Mouse (Mus musculus) embryonic facial prominence, embryonic 12.5 days (tissue): ENCODE results near the gene Wdr26. TPM values are rescaled to one million over a fixed set of nuclear protein-coding genes. Genes with fewer than 3 reads are reported as not detected.

Experiments
- ATAC-seq: fragments of 200-750 bp; cut with Nextera tagmentation; 2 replicates; pipeline ENCODE4 v1.8.0; 2017; ENCODE audit not compliant: insufficient number of reproducible peaks, insufficient read depth, low FRiP score, low TSS enrichment
- H3K27ac ChIP-seq: fragments of 300-500 bp; sonication (generic); 2 replicates; pipeline ENCODE4 v1.5.1; 2016; ENCODE audit warnings: mild to moderate bottlenecking
- H3K27me3 ChIP-seq: fragments of 300-500 bp; sonication (generic); 2 replicates; pipeline ENCODE4 v1.6.1; 2016; ENCODE audit warnings: mild to moderate bottlenecking, moderate library complexity
- H3K36me3 ChIP-seq: fragments of 300-500 bp; sonication (generic); 2 replicates; pipeline ENCODE4 v1.6.1; 2016; ENCODE audit warnings: mild to moderate bottlenecking
- H3K4me1 ChIP-seq: fragments of 300-500 bp; sonication (generic); 2 replicates; pipeline ENCODE4 v1.6.1; 2016
- H3K4me2 ChIP-seq: fragments of 300-500 bp; sonication (generic); replicated peaks from 2 replicates; pipeline ENCODE4 v1.6.1; 2016; ENCODE audit warnings: mild to moderate bottlenecking, moderate library complexity
- H3K4me3 ChIP-seq: fragments of 300-500 bp; sonication (generic); 2 replicates; pipeline ENCODE4 v1.5.1; 2016; ENCODE audit warnings: mild to moderate bottlenecking
- H3K9ac ChIP-seq: fragments of 300-500 bp; sonication (generic); 2 replicates; pipeline ENCODE4 v1.6.1; 2016; ENCODE audit warnings: mild to moderate bottlenecking, moderate library complexity
- H3K9me3 ChIP-seq: fragments of 300-500 bp; sonication (generic); 2 replicates; pipeline ENCODE4 v1.6.1; 2016; ENCODE audit warnings: mild to moderate bottlenecking, moderate library complexity
- WGBS: fragments of 180-500 bp; shearing (Covaris S2); methylation state at CpG from one replicate; pipeline ENCODE4 v1.1.7; 2016; 5-methylcytosine and 5-hydroxymethylcytosine counted together
- polyA plus RNA-seq: library from polyadenylated mRNA; unstranded; fragments of >200 nt; fragmentation: Nextera tagmentation; extraction: Ambion mirVana; gene quantifications from 2 replicates; pipeline ENCODE4 v1.2.1, GENCODE M21; 2016

The Wdr26 gene
- 38.0 and 42.2 TPM in 2 replicates for polyA plus RNA-seq

DNA sequence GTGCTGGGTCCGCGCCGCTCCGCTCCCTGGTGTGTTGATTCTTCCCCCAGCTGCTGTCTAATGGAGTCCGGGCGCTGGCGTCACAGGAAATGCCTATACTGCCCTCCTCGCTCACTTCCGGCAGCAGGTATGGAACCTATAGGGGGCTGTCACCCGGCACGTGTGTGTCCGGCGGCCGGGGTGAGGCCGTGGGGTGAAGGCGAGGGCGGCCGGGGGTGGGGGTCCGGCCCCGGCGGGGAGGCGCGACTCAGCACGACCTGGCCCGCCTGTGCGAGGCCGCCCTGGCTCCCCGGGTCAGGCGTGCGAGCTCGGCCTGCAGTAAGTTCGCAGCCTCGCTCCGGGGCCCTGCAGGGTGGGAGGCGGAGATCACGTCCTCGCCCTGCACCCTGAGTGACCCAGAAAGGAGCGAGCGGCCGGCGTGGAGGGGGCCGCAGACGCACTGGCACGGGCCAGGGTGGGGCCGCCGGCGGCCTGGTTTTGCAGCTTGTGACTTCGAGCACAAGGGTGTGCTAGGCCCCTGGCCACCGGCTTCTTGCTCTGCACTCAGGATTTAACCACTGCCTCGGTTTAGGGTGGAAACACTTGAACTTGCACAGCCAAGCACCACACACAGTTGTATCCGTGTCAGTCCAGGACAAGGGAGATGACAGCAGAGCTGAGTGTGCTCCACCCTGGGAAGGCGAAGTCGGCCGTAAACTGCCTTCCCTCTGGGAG lies at the start of gene Wdr26:
TSS of gene Wdr26 (minus strand) at position 82 of the 714 bp plus-strand sequence.
- peak; percentile 91 for ATAC-seq
- H3K36me3 ChIP-seq, result 0 out of 2 replicates have a peak, but pooled peaks cover under 1% of the 10 kb centered on the region
- no peaks in the 10 kb centered on the region for H3K27me3 ChIP-seq
- H3K4me1 ChIP-seq, result peaks cover 18% of the 10 kb centered on the region
- H3K9ac ChIP-seq, result peak within 1 kb of the TSS; percentile 98
- peak within 1 kb of the TSS; percentile 99 for H3K4me3 ChIP-seq
- under 1% methylated on average over 51 of the region's 54 CpGs for WGBS
- no peaks in the 10 kb centered on the region for H3K9me3 ChIP-seq
- H3K27ac ChIP-seq, result peak within 1 kb of the TSS; percentile 97
- H3K4me2 ChIP-seq, result peak within 1 kb of the TSS; percentile 66

DNA sequence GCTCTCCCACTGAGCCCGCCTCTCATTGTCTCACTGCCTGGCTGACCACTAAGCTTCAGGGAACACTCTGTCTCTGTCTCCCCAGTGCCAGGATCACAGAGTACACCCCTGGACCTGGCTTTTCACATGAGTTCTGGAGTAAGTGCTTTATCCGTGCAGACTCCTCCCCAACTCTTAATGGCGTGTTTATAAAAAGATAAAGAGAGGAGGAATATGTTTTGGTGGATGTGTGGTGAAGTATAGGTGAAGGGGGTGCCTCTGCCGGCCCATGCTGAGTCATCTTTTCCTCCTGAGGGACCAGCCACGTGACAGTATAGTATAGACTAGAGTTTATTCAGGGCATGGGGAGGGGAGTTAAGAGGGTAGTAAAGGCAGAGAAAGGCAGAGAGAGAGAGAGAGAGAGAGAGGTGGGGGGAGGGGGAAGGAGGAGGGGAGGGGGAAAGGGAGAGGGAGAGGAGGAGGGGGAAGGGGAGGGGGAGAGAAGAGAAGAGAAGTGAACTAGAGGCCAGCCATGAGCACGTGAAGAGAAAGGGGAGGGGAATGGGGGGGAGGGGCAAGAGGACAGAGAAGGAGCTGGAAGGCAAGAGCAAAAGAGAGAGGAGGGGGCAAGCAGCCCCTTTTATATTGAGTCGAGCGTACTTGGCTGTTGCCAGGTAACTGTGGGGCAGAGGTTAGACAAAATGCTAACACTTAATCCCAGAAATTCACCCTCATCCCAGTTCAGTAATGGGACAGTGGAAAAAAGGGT lies 49.3 kb upstream of the Wdr26 start:
- H3K27me3 ChIP-seq, result no peaks in the 10 kb centered on the region
- H3K36me3 ChIP-seq, result no peaks in the 10 kb centered on the region
- no peak overlapping the region for H3K4me3 ChIP-seq
- ATAC-seq, result no peak
- 49% methylated on average over 8 of the region's 8 CpGs for WGBS
- H3K9ac ChIP-seq, result no peak overlapping the region
- H3K9me3 ChIP-seq, result no peaks in the 10 kb centered on the region
- H3K4me1 ChIP-seq, result peaks cover 13% of the 10 kb centered on the region
- no peak overlapping the region for H3K27ac ChIP-seq
- no peak overlapping the region for H3K4me2 ChIP-seq

DNA sequence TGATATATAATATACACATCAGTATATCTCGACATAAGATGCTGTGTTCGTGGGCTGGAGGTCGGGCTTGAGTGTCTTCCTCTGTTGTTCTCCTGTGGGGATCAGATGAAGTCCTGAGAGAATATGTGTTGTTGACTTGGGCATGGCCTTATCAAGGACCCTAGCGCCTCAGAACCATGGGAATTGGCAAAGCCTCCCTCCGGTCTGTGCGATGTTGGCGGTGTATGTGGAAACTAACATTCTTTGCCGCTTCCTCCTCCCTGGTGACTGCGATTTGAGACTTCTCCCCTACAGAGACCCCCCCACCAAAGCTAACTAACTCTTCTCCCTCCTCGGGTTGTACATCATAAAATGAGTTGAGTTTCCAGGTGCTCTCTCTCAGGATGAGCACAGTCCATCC lies 48.6 kb upstream of the Wdr26 start:
- Histone ChIP-seq H3K4me2 (no peak overlapping the region), H3K27ac (no peak overlapping the region), H3K36me3 (no peaks in the 10 kb centered on the region), H3K9me3 (no peaks in the 10 kb centered on the region), H3K27me3 (no peaks in the 10 kb centered on the region), H3K9ac (no peak overlapping the region), H3K4me1 (peaks cover 20% of the 10 kb centered on the region), H3K4me3 (no peak overlapping the region)
- ATAC-seq, result no peak
- WGBS, result 90% methylated on average over 10 of the region's 10 CpGs

DNA sequence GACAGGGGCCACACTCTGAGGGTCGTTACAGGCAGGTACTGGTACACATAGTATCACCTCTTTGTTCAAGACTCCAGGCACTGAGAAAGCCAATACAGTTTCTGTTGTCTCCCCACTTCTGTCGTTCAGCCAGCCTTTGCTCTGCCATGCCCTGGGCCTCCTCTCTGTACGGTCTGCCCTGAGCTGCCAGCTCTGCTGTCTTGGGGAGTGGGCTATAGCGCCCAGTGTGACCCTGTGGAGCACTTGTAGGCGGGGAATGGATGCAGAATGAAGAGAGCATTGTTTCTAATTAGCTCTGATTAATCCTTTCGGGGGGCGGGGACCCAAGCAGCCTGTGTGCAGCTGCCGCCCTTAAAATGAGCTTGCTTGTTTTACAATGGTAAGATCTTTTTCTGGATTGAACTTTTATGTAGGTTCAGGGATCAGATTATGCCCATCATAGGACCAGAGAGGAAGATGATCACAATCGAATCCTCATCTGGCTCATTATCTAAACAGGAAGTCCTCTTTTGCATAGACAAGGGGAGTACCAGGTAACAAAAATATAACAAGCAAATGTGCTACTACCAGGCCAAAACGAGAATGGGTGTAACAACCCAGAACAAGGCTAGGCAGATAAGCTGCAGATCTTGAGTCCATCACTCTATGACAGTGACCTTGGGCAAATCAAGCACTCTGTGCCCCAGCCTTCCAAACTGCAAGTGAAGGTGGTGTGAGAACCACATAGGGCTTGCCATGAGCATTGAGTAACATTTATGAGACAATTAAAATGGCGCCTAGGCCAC lies 48.0 kb upstream of the Wdr26 start:
- Histone ChIP-seq H3K27me3 (no peaks in the 10 kb centered on the region), H3K4me3 (no peak overlapping the region), H3K4me2 (no peak overlapping the region), H3K27ac (no peak overlapping the region), H3K9me3 (no peaks in the 10 kb centered on the region), H3K9ac (no peak overlapping the region), H3K4me1 (peaks cover 20% of the 10 kb centered on the region), H3K36me3 (no peaks in the 10 kb centered on the region)
- ATAC-seq, result no peak
- WGBS, result 54% methylated on average over 11 of the region's 11 CpGs

DNA sequence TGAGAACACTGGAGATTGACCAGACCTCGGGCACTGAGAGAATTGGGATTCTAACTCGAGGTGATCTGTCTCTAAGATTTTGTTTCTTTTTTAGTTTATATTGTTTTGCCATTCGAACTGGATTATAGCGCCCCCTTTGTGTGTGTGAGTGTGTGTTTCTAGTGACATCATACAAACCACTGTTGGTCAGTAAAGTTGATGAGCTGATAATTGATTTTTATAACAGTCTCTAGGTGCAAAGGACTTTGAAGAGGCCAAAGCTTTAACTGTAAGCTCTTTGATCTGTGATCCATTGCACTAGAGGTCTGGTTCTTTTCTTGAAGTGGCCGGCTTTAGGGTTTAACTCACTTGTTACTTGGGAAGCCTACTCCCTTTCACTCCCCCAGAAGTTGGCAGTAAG lies 47.3 kb upstream of the Wdr26 start:
- ATAC-seq, result no peak
- no peak overlapping the region for H3K4me3 ChIP-seq
- H3K4me2 ChIP-seq, result no peak overlapping the region
- 62% methylated on average over 5 of the region's 5 CpGs for WGBS
- no peak overlapping the region for H3K9ac ChIP-seq
- H3K27ac ChIP-seq, result no peak overlapping the region
- H3K36me3 ChIP-seq, result no peaks in the 10 kb centered on the region
- no peaks in the 10 kb centered on the region for H3K9me3 ChIP-seq
- H3K4me1 ChIP-seq, result peaks cover 20% of the 10 kb centered on the region
- no peaks in the 10 kb centered on the region for H3K27me3 ChIP-seq

DNA sequence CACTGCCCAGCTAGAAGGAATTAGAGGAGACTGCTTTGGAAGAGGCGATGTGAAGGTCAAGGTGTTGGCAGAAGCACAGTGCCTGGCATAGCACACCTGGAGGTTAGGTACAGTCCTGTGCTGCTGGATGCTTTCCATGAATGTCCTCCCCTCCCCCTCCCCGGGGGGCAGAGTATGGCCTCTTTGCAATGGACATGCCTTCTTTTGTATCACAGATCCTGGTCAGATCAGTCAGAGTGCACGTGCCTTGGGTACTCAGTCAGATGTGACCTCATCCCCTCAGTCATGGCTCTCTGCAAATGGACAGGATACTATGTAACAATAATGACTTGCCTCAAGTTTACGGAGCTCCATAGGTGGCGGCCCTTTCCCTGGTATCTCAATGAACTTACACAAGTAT lies 46.8 kb upstream of the Wdr26 start:
- H3K36me3 ChIP-seq, result no peaks in the 10 kb centered on the region
- 83% methylated on average over 5 of the region's 5 CpGs for WGBS
- no peak overlapping the region for H3K27ac ChIP-seq
- H3K9ac ChIP-seq, result no peak overlapping the region
- H3K27me3 ChIP-seq, result no peaks in the 10 kb centered on the region
- H3K4me1 ChIP-seq, result peaks cover 20% of the 10 kb centered on the region
- no peak overlapping the region for H3K4me2 ChIP-seq
- no peaks in the 10 kb centered on the region for H3K9me3 ChIP-seq
- ATAC-seq, result no peak
- H3K4me3 ChIP-seq, result no peak overlapping the region

DNA sequence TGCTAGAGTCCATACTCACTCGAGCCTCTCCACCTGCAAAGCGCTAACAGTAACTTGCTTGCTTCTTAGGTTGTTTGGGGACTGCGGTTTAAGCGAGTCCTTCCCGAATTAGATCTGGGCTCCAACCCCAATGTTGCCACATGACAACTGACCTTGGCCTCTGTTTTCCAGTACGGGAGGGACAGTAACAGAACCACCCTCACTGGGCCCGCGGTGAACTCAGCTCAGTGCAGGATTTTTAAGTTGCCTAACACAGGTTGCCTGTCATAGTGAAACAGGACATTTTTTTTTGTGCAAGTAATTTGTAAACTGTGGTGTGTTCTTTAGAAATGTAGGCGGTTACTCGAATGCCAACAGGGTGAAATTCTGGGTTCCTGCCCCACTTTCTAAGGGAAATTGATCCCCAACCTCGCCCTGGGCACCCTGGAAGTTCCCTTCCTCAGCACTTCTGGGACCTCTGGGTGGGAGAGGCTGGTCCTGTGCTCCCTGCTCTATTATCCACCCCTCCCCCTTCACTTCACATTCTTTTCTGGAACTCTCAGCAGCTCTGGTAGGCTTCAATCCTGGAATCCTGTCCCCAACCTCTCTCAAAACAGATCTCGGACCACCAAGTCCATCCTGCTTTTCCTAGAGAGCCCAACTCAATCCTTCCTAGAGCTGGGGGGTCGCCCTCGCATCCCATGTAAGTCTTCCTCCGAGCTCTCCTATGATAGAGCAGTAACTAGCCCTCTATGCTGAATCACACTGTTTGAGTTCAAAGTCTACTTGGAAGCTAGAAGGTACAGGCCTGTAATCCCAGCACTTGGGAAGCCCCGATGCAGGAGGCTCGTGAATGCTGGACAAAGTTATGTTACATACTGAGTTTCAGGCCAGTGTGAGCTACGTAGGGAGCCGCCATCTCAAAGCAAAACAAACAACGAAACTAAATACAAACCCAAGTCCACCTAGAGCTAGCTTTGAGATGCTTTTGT lies 46.1 kb upstream of the Wdr26 start:
- no peak overlapping the region for H3K9ac ChIP-seq
- 71% methylated on average over 20 of the region's 20 CpGs for WGBS
- no peak overlapping the region for H3K4me2 ChIP-seq
- H3K27ac ChIP-seq, result no peak overlapping the region
- H3K27me3 ChIP-seq, result no peaks in the 10 kb centered on the region
- H3K9me3 ChIP-seq, result no peaks in the 10 kb centered on the region
- peaks cover 20% of the 10 kb centered on the region for H3K4me1 ChIP-seq
- no peak for ATAC-seq
- no peaks in the 10 kb centered on the region for H3K36me3 ChIP-seq
- H3K4me3 ChIP-seq, result no peak overlapping the region

DNA sequence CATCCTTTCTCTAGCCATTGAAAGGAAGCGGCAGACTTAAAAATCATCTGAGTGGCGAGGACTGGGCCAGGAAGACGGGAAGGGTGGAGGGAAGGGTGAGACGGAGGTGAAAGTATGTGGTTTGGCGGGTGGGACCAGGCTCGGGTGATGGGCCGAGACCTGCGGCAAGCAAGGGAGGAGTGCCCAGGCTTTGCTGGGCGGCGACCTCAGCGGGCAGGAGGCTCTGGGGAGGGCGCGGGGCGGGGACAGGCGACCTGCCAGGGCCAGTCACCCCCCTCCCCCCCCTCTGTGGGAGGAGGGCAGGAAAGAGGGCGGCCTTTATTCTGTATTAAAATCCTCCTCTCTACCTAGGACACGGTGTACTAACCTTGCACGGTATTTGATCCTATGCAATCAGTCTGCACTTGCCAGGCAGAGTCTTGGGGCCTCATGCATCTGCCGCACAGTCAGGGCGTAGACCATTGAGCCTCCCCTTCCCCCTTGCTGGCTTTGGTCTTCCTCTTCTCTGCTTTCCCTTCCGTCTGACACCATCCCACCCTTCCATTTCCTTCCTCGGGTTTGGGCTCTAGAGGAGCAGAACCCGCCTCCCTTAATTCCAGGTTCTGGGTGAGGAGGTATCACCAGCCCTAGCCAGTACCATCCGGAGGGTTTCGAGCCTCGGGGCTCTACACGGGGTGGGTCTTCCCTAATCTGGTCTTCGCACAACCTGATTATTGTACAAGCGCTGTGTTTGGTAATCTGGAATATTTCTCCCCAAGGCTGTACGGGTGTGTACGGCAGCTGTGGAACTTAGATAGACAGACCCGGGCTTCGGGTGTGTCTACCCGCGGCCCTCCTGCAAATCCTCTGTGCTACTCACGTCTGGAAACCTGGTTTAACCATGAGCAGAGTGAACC lies 45.1 kb upstream of the Wdr26 start:
- peak overlapping the region; percentile 36 for H3K4me3 ChIP-seq
- peak; percentile 68 for ATAC-seq
- no peaks in the 10 kb centered on the region for H3K27me3 ChIP-seq
- H3K4me1 ChIP-seq, result peaks cover 20% of the 10 kb centered on the region
- peak overlapping the region; percentile 67 for H3K4me2 ChIP-seq
- peak overlapping the region; percentile 30; the same call in 1 of the 2 replicates for H3K27ac ChIP-seq
- H3K9ac ChIP-seq, result peak overlapping the region; percentile 46
- H3K36me3 ChIP-seq, result no peaks in the 10 kb centered on the region
- H3K9me3 ChIP-seq, result no peaks in the 10 kb centered on the region
- whole genome bisulfite sequencing, result 22% methylated on average over 29 of the region's 36 CpGs

DNA sequence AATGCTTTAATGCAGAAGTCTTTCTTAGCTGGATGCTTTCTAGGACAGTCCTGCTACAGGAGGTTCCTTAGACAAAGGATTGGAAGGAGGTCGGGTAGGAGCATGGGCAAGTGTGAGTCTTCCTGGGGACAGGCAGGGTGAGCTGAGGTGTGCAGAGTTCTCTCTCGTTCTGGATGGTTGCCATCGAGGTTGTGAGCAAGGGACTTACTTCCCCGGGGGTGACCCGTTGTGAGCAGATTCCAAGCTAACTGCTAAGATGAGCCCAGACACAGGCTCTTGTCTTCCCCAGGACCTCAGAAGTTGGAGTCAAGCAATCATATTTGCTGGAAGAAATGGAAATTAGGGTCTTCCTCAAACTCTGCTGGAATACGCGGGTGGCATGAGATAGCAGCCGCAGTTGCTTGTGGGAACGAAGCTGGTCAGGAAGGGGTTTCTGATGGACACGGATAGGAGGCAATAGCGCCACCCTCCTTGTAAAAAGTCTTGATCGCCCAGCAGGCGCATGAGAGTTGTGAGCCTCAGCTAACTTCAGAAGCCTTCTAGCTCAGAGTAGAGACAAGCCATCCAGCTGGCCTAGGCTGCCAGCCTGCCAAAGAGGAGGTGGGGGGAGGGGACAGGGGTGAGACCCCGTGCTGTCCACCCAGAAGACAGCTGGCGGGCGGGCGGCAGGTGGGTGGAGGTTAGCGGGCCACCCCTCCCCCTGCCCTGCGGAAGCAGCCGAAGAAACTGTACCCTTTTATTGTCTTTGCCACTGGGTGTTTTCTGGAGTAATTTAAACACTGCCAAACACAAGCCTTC lies 44.3 kb upstream of the Wdr26 start:
- Histone ChIP-seq H3K27me3 (no peaks in the 10 kb centered on the region), H3K4me2 (peak overlapping the region; percentile 67), H3K36me3 (no peaks in the 10 kb centered on the region), H3K4me1 (peaks cover 20% of the 10 kb centered on the region), H3K27ac (peak overlapping the region; percentile 30; the same call in 1 of the 2 replicates), H3K9me3 (no peaks in the 10 kb centered on the region), H3K4me3 (peak overlapping the region; percentile 36), H3K9ac (peak overlapping the region; percentile 46)
- peak; percentile 54; the same call in 1 of the 2 replicates for ATAC-seq
- 4% methylated on average over 20 of the region's 20 CpGs for WGBS
